Mouse (Mus musculus): ENCODE results near the gene Eipr1.

The Eipr1 gene

GRCm38 (mm10) chr12:28817891-28818290, 66.3 kb downstream of the Eipr1 start:
- no peak for DNase-seq (ENCODE audit: low read depth, low spot score)

GRCm38 (mm10) chr12:28823518-28823917, 71.9 kb downstream of the Eipr1 start:
- no peak for DNase-seq (ENCODE audit: low read depth, low spot score)

GRCm38 (mm10) chr12:28829502-28829901, 77.9 kb downstream of the Eipr1 start:
- DNase-seq (ENCODE audit: low read depth, low spot score): no peak

- no peak for DNase-seq (ENCODE audit: low read depth, low spot score)
Measured at GRCm38 (mm10) chr12:28830471-28830870, 78.9 kb downstream of the Eipr1 start.

DNA sequence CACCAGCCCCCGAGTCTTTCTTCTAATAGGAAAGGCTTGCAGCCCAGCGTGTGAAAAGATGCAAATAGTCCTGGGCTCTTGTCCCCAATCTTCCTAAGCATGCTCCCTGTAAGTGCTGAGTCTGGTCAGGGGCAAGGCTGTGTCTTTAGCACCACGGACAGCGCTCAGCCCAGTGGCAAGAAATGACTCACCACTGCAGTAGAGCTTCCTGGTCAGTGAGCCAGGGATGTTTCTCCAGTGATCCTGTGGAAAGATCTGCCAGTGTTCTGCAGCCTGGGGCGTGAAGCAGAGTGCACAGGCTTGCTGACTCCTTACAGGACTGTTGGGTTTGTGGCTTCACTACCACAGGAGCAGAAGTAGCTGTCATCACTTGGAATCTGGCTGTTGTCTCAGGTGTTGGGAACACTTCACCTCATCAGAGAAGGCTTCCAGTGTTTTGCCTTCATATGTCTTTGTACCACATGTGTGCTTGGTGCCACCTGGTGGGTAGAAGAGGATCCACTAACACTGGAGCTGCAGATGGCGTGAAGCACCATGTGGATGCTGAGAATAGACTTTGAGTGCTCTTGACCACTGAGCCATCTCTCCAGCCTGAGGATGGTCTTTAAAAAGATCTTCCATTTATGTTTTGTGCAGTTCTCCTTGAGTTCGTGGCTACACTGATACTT, 79.6 kb downstream of the Eipr1 start:
- no peak for DNase-seq (ENCODE audit: low read depth, low spot score)

DNA sequence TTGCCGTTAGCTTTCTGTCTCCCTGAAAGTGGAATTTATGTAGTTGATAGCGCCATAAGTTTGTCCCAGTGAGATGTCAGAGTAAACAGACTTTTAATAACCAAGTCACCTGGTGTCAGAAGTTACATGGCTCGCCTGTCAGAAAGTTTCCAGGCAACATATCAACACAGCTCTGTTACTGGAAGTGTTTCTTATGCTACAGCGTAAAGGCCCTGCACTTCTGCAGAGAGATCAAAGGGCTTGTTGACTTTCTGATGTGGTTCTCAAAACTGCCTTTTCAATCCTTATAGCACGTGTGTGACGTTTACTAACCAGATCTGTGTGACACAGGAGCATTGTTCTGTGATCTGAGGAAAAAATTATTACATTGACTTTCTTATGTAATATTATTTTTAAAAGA, 82.7 kb downstream of the Eipr1 start:
- no peak for DNase-seq (ENCODE audit: low read depth, low spot score)

DNA sequence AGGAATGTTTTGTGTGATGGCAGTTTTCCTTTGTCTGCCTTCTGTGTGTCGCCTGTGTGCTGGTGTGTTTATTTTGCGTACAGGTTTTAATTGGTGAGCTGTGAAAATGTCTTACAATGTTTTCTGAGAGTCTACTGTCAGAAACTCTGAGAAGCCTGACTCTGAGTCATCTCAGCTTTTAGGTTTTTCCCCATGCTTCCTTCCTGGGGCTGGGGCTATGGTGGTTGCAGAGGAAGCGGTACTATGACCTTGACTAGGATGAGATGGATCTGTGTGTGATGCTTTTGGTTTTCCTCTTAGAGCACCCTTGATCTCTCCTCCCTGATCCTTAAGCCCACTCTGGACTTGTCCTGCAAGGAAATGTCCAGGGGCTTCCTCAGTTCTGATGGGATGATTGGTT, 84.1 kb downstream of the Eipr1 start:
- no peak for DNase-seq (ENCODE audit: low read depth, low spot score)

GRCm38 (mm10) chr12:28838268-28838667, 86.7 kb downstream of the Eipr1 start:
- DNase-seq (ENCODE audit: low read depth, low spot score): no peak

DNA sequence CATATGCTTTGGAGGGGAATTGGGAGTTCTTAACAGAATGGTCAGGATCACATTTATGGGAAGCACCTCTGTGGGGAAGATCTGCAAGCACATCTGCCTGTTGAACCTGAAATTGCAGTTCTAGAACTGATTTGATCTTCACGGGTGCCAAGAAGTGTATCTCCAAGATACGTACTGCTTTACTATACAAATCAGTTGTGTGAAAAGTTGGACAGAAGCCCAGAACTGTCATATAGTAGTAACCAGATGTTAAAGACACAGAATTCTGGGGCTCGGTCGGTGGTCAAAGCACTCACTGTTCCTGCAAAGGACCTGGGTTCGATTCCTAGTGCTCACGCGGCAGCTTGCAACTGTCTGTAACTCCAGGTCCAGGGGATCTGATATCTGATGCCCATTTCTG, 87.4 kb downstream of the Eipr1 start:
- DNase-seq (ENCODE audit: low read depth, low spot score): no peak

DNA sequence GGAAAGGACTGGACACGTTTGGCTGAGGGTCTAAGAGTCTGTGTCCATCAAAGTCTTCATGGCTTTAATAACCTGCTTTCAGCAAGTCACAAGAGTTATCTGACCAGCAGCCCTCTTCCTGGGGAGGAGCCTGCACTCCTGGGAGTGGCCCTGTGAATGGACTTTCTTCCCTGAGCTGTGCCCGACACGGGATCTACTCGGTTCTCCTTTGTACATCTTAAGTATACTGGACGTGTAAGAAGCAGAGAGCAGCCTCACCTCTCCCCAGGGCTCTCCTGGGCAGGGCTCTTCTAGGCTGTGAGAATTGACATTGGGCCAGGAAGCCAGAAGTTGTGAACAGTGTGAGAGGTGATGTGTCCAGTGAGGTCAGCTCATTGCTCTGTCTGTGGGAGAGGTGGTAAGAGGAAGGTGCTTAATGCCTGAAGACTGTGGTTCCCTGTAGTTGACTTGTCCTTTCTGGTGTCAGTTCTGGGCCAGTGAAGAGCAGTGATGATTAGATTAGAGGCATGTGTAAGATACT, 89.6 kb downstream of the Eipr1 start:
- DNase-seq (ENCODE audit: low read depth, low spot score): no peak

GRCm38 (mm10) chr12:28845811-28846210, 94.2 kb downstream of the Eipr1 start:
- DNase-seq (ENCODE audit: low read depth, low spot score): no peak

DNA sequence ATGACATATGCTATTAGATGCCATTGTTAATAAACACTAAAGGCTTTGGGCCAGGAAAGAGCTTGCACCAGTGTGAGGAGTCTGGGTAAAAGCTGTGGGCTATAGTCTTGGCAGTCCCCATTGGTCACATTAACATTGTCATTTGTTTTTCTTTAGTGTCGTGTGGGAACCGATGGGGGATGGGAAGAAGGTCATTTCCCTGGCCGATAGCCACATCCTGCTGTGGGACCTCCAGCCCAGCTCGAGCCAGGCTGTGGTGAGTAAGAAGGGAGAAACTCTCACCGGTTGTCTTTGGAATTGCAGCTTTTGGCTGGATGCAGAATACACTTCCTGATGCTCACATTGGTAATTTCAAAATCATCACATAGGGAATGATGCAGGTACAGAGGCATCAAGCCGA, 95.8 kb downstream of the Eipr1 start:
- DNase-seq (ENCODE audit: low read depth, low spot score): no peak

- DNase-seq (ENCODE audit: low read depth, low spot score): no peak
Measured at GRCm38 (mm10) chr12:28848726-28849612, 97.4 kb downstream of the Eipr1 start.

- DNase-seq (ENCODE audit: low read depth, low spot score): no peak
Measured at GRCm38 (mm10) chr12:28859495-28860263, 108.1 kb downstream of the Eipr1 start.

GRCm38 (mm10) chr12:28860264-28860560, 108.6 kb downstream of the Eipr1 start:
- DNase-seq (ENCODE audit: low read depth, low spot score): no peak

- DNase-seq (ENCODE audit: low read depth, low spot score): no peak
Measured at GRCm38 (mm10) chr12:28863260-28863659, 111.7 kb downstream of the Eipr1 start.

DNA sequence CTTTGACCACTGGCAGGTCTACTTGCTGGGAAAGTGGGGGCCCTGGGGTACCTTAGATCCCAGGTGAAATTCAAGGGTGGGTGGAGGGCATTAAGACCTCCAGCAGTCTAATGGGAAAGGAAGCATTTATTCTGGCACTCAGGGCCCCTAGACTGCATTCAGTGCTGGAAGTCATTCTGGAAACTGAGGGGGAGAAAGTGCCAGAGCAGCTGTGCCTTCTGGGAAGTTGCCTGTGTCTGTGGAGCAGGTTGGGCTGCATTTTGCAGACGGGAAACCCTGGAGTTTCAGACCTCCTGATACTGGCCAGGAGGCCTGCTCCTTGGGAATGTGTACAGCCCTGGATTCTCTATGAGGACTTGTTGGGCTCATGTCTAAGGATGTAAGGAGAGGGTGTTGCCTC, 114.5 kb downstream of the Eipr1 start:
- DNase-seq (ENCODE audit: low read depth, low spot score): no peak

GRCm38 (mm10) chr12:28868794-28869193, 117.2 kb downstream of the Eipr1 start:
- DNase-seq (ENCODE audit: low read depth, low spot score): no peak

DNA sequence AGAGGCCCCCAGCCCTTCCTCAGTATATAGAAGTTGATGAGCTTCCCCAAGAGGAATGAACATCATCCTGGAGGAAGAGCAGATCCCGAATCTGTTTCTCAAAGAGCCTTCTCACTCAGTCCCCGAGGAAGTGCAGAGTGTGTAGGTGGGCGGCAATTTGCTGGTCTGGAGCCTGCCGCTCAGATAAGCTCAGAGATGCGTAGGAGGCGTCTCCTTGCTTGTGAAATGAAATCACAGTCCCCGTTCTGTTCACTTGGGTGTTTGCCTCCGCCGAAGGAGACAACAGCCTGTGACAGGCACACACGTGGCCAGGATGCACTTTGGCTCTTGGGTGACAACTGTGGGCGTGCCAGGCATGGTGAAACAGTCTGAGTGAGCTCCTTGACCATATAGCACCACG, 120.7 kb downstream of the Eipr1 start:
- no peak for DNase-seq (ENCODE audit: low read depth, low spot score)

DNA sequence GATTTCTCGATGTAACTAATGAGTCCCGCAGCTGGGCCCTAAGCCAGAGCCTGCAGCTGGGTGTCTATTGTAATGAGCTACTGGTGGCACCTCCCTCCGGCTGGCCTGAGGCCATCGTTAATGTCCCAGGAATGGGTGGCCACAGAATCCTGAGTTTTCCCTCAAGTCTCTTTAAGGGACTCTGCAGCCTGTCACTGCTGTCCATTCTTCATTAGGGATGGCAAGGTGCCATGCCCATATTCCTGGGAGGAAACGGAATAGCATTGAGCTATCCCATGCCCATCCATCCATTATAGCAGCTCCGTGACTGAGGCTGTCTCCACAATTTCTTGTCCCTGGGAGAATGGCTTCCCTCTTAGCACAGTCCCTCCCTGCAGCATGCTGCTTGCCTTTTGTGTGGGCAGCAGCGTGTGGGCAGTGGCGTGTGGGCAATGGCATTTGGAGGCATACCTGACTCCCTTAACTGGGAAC, 123.2 kb downstream of the Eipr1 start:
- no peak for DNase-seq (ENCODE audit: low read depth, low spot score)

DNA sequence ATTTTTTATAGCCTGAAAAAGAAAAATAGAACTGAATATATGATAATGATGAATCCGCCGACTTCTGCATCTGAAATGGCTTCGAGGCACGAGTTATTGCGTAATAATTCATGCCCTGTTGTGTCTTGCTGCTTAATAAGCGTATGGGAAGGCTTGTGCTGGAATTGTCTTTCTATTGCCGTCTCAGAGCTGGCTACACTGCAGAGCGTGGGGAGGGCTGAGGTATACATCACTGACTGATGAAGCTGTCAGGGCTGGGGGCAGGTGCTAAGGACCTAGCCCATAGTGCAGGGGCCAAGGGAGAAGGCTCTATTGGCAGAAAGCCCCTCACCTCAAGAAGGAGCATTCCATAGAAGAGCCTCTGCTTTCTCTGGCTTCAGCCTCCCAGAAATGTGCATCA, 123.9 kb downstream of the Eipr1 start:
- DNase-seq (ENCODE audit: low read depth, low spot score): no peak

DNA sequence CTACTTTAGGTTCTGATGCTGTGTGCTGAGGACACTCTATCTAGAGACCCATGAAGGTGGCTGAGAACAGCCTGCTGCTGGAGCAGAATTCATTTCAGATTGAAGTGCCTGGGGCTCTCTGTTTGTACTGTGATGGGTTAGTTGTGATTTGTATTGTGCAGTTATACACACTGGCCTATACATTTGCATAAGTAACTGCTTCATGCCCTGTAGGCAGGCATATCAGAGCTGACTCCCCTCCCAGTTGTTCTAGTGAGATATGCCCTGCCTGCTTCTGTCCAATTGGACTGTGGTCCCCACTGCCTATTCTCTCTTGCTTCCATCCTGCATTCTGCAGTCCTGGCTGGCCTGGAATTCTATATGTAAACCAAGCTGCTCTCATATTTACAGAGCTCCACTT, 128.9 kb downstream of the Eipr1 start:
- no peak for DNase-seq (ENCODE audit: low read depth, low spot score)
